Mouse (Mus musculus): Measurements from ENCODE around the gene Blvra. TPM values are rescaled to one million over a fixed set of nuclear protein-coding genes. Genes with fewer than 3 reads are reported as not detected.

Blvra gene
- polyA plus RNA-seq, 1 experiment from 2014 or later: 18.9 TPM

GRCm38 (mm10) chr2:127139094-127139493, 68.6 kb downstream of the Blvra start:
- no peak for ATAC-seq (ENCODE audit: low FRiP score)
- 93% methylated on average over 8 of the region's 8 CpGs for WGBS
- Histone ChIP-seq H3K4me3 (replicated peaks) (no peak overlapping the region), H3K27ac (no peak overlapping the region), H3K9ac (no peak overlapping the region), H3K4me2 (no peak overlapping the region), H3K36me3 (replicated peaks) (peaks cover 28% of the 10 kb centered on the region), H3K9me3 (no peaks in the 10 kb centered on the region), H3K27me3 (no peaks in the 10 kb centered on the region), H3K4me1 (peaks cover 46% of the 10 kb centered on the region)

- 100% methylated on average over 1 of the region's 1 CpGs for WGBS
- no peak overlapping the region for H3K27ac ChIP-seq
- no peak overlapping the region for H3K4me2 ChIP-seq
- no peaks in the 10 kb centered on the region for H3K27me3 ChIP-seq
- ATAC-seq (ENCODE audit: low FRiP score): no peak
- no peak overlapping the region for H3K4me3 ChIP-seq (replicated peaks)
- peaks cover 28% of the 10 kb centered on the region for H3K36me3 ChIP-seq (replicated peaks)
- H3K9ac ChIP-seq: no peak overlapping the region
- peaks cover 40% of the 10 kb centered on the region for H3K4me1 ChIP-seq
- H3K9me3 ChIP-seq: no peaks in the 10 kb centered on the region
Measured at GRCm38 (mm10) chr2:127139605-127140004, 69.1 kb downstream of the Blvra start.

- no peak overlapping the region for H3K9ac ChIP-seq
- H3K4me3 ChIP-seq (replicated peaks): no peak overlapping the region
- no peak overlapping the region for H3K27ac ChIP-seq
- WGBS: 97% methylated on average over 7 of the region's 7 CpGs
- peaks cover 39% of the 10 kb centered on the region for H3K4me1 ChIP-seq
- no peaks in the 10 kb centered on the region for H3K9me3 ChIP-seq
- no peaks in the 10 kb centered on the region for H3K27me3 ChIP-seq
- no peak overlapping the region for H3K4me2 ChIP-seq
- peaks cover 28% of the 10 kb centered on the region for H3K36me3 ChIP-seq (replicated peaks)
- no peak for ATAC-seq (ENCODE audit: low FRiP score)
Measured at GRCm38 (mm10) chr2:127140011-127140410, 69.5 kb downstream of the Blvra start.

GRCm38 (mm10) chr2:127142031-127142430, 71.6 kb downstream of the Blvra start:
- Histone ChIP-seq H3K36me3 (replicated peaks) (peaks cover 28% of the 10 kb centered on the region), H3K9ac (no peak overlapping the region), H3K9me3 (no peaks in the 10 kb centered on the region), H3K4me2 (peak overlapping the region; percentile 83), H3K27ac (no peak overlapping the region), H3K4me3 (replicated peaks) (peak overlapping the region; percentile 53; the same call in 1 of the 2 replicates), H3K27me3 (no peaks in the 10 kb centered on the region), H3K4me1 (peaks cover 27% of the 10 kb centered on the region)
- WGBS: 93% methylated on average over 10 of the region's 10 CpGs
- no peak for ATAC-seq (ENCODE audit: low FRiP score)

- H3K9me3 ChIP-seq: no peaks in the 10 kb centered on the region
- H3K27ac ChIP-seq: no peak overlapping the region
- H3K4me3 ChIP-seq (replicated peaks): peak overlapping the region; percentile 53
- peaks cover 28% of the 10 kb centered on the region for H3K36me3 ChIP-seq (replicated peaks)
- H3K4me2 ChIP-seq: peak overlapping the region; percentile 83
- WGBS: 14% methylated on average over 6 of the region's 6 CpGs
- no peaks in the 10 kb centered on the region for H3K27me3 ChIP-seq
- 0 out of 2 replicates have a peak, but pooled peaks have one; percentile 12 for ATAC-seq (ENCODE audit: low FRiP score)
- H3K4me1 ChIP-seq: peaks cover 22% of the 10 kb centered on the region
- H3K9ac ChIP-seq: peak overlapping the region; percentile 57
Measured at GRCm38 (mm10) chr2:127142577-127143157, 72.2 kb downstream of the Blvra start.

GRCm38 (mm10) chr2:127143158-127144063, 72.9 kb downstream of the Blvra start, which contains the start of gene Itpripl1:
Itpripl1 (minus strand) TSS chr2:127143442.
- peak; percentile 93 for ATAC-seq (ENCODE audit: low FRiP score)
- Histone ChIP-seq H3K27me3 (no peaks in the 10 kb centered on the region), H3K4me1 (peaks cover 18% of the 10 kb centered on the region), H3K27ac (no peak within 1 kb of the TSS), H3K9ac (peak within 1 kb of the TSS; percentile 57), H3K36me3 (replicated peaks) (peaks cover 28% of the 10 kb centered on the region), H3K9me3 (no peaks in the 10 kb centered on the region), H3K4me3 (replicated peaks) (peak within 1 kb of the TSS; percentile 53), H3K4me2 (peak within 1 kb of the TSS; percentile 83)
- 3% methylated on average over 31 of the region's 31 CpGs for WGBS

GRCm38 (mm10) chr2:127145699-127146098, 75.2 kb downstream of the Blvra start:
- H3K9me3 ChIP-seq: no peaks in the 10 kb centered on the region
- H3K9ac ChIP-seq: no peak overlapping the region
- no peak overlapping the region for H3K27ac ChIP-seq
- H3K27me3 ChIP-seq: no peaks in the 10 kb centered on the region
- no peak overlapping the region for H3K4me3 ChIP-seq (replicated peaks)
- WGBS: 90% methylated on average over 3 of the region's 3 CpGs
- ATAC-seq (ENCODE audit: low FRiP score): no peak
- H3K4me1 ChIP-seq: peaks cover 18% of the 10 kb centered on the region
- peaks cover 10% of the 10 kb centered on the region for H3K36me3 ChIP-seq (replicated peaks)
- no peak overlapping the region for H3K4me2 ChIP-seq

Small RNA genes within 50 kb of the gene (microRNA-seq; reads per million reads assigned to microRNA genes)
- gene Gm24081: not detected

Other genes with a start within 250 kb of the Blvra start
- 40.2 and 43.5 TPM in 2 replicates for gene Trpm7, start 194.4 kb upstream of the Blvra start, polyA plus RNA-seq (2016; fragmentation: Nextera tagmentation; extraction: Ambion mirVana)
- 36.9 and 37.2 TPM in 2 replicates for gene Sppl2a, start 137.4 kb upstream of the Blvra start, polyA plus RNA-seq (2016; fragmentation: Nextera tagmentation; extraction: Ambion mirVana)
- gene Ap4e1, start 61.9 kb upstream of the Blvra start, polyA plus RNA-seq (2016; fragmentation: Nextera tagmentation; extraction: Ambion mirVana): 12.1 and 15.0 TPM in 2 replicates
- 105 and 111 TPM in 2 replicates for gene Ncaph, start 63.3 kb downstream of the Blvra start, polyA plus RNA-seq (2016; fragmentation: Nextera tagmentation; extraction: Ambion mirVana)
- gene Itpripl1, start 72.8 kb downstream of the Blvra start, polyA plus RNA-seq (2016; fragmentation: Nextera tagmentation; extraction: Ambion mirVana): 19.2 and 19.4 TPM in 2 replicates
- gene 1810024B03Rik, start 137.6 kb downstream of the Blvra start, polyA plus RNA-seq (2016; fragmentation: Nextera tagmentation; extraction: Ambion mirVana): 3.0 and 3.1 TPM in 2 replicates
- gene Snrnp200, start 137.7 kb downstream of the Blvra start, polyA plus RNA-seq (2016; fragmentation: Nextera tagmentation; extraction: Ambion mirVana): 95.9 and 100 TPM in 2 replicates
- gene Ciao1, start 177.2 kb downstream of the Blvra start, polyA plus RNA-seq (2016; fragmentation: Nextera tagmentation; extraction: Ambion mirVana): 51.3 and 55.0 TPM in 2 replicates
- gene Tmem127, start 177.2 kb downstream of the Blvra start, polyA plus RNA-seq (2016; fragmentation: Nextera tagmentation; extraction: Ambion mirVana): 29.6 and 33.0 TPM in 2 replicates
- gene Stard7, start 199.6 kb downstream of the Blvra start, polyA plus RNA-seq (2016; fragmentation: Nextera tagmentation; extraction: Ambion mirVana): 103 TPM in 2 replicates

Measured in forebrain, embryonic 12.5 days (tissue).